Mouse (Mus musculus) small intestine, adult 2 months (tissue): ENCODE results near the gene Aldh6a1. TPM values are rescaled to one million over a fixed set of nuclear protein-coding genes. Genes with fewer than 3 reads are reported as not detected.
A peak's percentile ranks its signal among the peaks of the same experiment; 100 is the strongest.

ENCODE experiments used
- H3K27ac ChIP-seq: fragments of 200-500 bp; 2 replicates; pipeline ENCODE4 v1.5.1; 2012; ENCODE audit warnings: low read depth, low read length, control low read depth, inconsistent platforms; ENCODE audit not compliant: insufficient read depth
- H3K27me3 ChIP-seq: fragments of 200-500 bp; 2 replicates; pipeline ENCODE4 v1.6.1; 2012; ENCODE audit warnings: mild to moderate bottlenecking, moderate library complexity, low read length, inconsistent platforms; ENCODE audit not compliant: control insufficient read depth, insufficient read depth
- H3K36me3 ChIP-seq: fragments of 200-500 bp; 2 replicates; pipeline ENCODE4 v1.6.1; 2012; ENCODE audit warnings: mild to moderate bottlenecking, low read length, control low read depth, inconsistent platforms; ENCODE audit not compliant: control insufficient read depth, insufficient read depth
- H3K4me1 ChIP-seq: fragments of 200-500 bp; 2 replicates; pipeline ENCODE4 v1.6.1; 2012; ENCODE audit warnings: low read length, inconsistent platforms, mixed read lengths; ENCODE audit not compliant: control insufficient read depth, insufficient read depth, insufficient read length
- H3K4me3 ChIP-seq: fragments of 200-500 bp; 2 replicates; pipeline ENCODE4 v1.5.1; 2012; ENCODE audit warnings: low read depth, mild to moderate bottlenecking, control low read depth, inconsistent platforms, low read length, moderate library complexity
- CTCF ChIP-seq: fragments of 200-500 bp; IDR thresholded peaks from 2 replicates; pipeline ENCODE4 v1.5.1; 2012; ENCODE audit warnings: low read depth, mild to moderate bottlenecking, control low read depth, inconsistent platforms, low read length, moderate library complexity, mixed read lengths; ENCODE audit not compliant: insufficient replicate concordance, insufficient read length; ENCODE audit errors: extremely low read depth
- POLR2A ChIP-seq: fragments of 200-500 bp; IDR thresholded peaks from 2 replicates; pipeline ENCODE4 v1.6.1; 2012; ENCODE audit warnings: low read depth, mild to moderate bottlenecking, control low read depth, inconsistent platforms, low read length, moderate library complexity
- WGBS: fragments of 180-500 bp; shearing (Covaris S2); methylation state at CpG from one replicate; pipeline ENCODE4 v1.1.7; 2018; 5-methylcytosine and 5-hydroxymethylcytosine counted together
- polyA plus RNA-seq: library from polyadenylated mRNA; depleted of rRNA; stranded (reverse); fragments of >200 nt; gene quantifications from 2 replicates; pipeline ENCODE4 v1.2.3, GENCODE M21; 2012

Aldh6a1 gene
- polyA plus RNA-seq, 1 experiment, result 1.5 TPM

DNA sequence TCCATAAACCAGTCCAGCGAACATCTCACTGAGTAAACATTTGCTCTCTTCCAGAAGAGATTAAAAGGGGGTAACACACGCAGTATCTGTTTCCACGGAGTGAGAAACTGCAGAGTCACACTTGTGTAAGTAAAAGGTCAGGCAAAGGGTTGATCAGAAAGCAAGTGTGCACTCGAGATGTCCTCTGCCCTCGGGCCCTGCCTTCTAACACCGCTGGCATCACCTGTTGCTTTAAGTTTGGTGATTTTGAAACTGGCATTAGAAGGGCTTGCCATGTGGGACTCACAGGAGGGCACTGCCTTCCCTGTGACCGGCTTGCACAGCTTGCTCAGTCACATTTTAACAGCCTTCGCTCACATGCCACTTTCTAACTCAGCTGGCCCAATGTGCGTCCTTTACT lies 51.1 kb downstream of the Aldh6a1 start:
- 27% methylated on average over 9 of the region's 9 CpGs for WGBS
- peak overlapping the region; percentile 57 for H3K4me3 ChIP-seq
- TF ChIP-seq CTCF (no peak), POLR2A (no peak; the same call in 1 of the 2 replicates)
- H3K36me3 ChIP-seq, result peaks cover 13% of the 10 kb centered on the region
- no peaks in the 10 kb centered on the region for H3K27me3 ChIP-seq
- H3K27ac ChIP-seq, result peak overlapping the region; percentile 97
- H3K4me1 ChIP-seq, result peaks cover 9% of the 10 kb centered on the region; the same call in 1 of the 2 replicates

DNA sequence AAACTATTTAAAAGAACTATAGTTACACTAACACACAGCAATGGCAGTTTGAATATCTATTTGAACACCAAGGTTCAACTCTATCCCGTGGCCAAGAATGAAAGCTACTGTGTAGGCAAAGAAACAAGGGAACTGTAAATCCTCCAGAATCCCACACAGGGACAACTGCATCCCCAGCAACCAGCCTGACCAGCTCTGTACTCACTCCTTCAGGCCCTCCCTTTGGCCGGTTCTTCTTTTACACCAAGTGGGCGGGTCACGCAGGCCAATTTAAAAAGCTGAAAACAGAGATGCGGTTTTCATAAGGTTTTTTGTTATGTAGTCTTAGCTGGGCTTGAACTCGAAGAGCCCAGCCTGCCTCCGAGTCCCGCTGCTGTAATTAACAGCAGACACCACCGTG lies 51.7 kb downstream of the Aldh6a1 start:
- Histone ChIP-seq H3K4me1 (peaks cover 9% of the 10 kb centered on the region; the same call in 1 of the 2 replicates), H3K36me3 (peaks cover 16% of the 10 kb centered on the region), H3K4me3 (peak overlapping the region; percentile 57), H3K27me3 (no peaks in the 10 kb centered on the region), H3K27ac (peak overlapping the region; percentile 97)
- no peak for TF ChIP-seq POLR2A
- no peak for TF ChIP-seq CTCF
- WGBS, result 48% methylated on average over 9 of the region's 9 CpGs

DNA sequence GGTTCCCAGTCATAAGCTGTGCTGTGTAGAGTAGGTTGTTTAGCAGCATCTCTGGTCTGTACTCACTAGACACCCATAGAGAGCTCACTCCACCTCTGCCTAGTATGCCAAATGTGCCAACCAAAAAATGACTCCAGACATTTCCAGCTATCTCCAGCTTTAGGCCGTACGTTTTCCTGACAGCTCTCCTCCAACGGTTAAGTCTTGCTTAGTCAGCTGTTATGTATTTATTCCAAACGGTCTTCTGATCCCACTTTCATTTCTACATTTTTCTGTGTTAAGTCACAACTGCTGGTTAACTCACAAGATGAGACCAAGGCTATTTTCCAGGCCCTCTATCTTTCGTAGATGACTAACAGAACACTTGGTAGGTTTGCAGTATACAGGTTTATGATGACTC lies 52.2 kb downstream of the Aldh6a1 start:
- H3K36me3 ChIP-seq, result peaks cover 19% of the 10 kb centered on the region
- H3K4me3 ChIP-seq, result no peak overlapping the region
- 76% methylated on average over 5 of the region's 5 CpGs for WGBS
- H3K27me3 ChIP-seq, result no peaks in the 10 kb centered on the region
- no peak overlapping the region for H3K27ac ChIP-seq
- H3K4me1 ChIP-seq, result peaks cover 7% of the 10 kb centered on the region; the same call in 1 of the 2 replicates
- TF ChIP-seq CTCF, result no peak
- TF ChIP-seq POLR2A, result no peak

DNA sequence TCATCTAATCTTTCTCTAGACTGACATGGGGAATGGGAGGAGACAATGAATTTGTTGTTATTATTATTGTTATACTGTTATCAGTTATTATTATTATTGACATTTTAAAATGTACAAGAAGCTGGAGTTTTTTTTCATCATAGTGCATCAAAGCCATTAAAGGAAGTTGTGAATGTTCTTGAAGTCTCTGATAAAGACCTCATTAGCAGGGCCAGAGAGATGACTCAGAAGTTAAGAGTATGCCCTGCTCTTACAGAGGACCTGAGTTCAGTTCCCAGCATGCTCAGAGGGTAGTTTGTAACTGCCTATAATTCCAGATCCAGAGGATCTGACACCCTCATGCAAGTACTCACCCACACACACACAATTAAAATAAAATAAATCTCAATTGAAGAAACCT lies 53.1 kb downstream of the Aldh6a1 start:
- H3K4me3 ChIP-seq, result no peak overlapping the region
- H3K36me3 ChIP-seq, result peaks cover 22% of the 10 kb centered on the region
- TF ChIP-seq POLR2A (no peak), CTCF (no peak)
- no peaks in the 10 kb centered on the region for H3K27me3 ChIP-seq
- peaks cover 7% of the 10 kb centered on the region; the same call in 1 of the 2 replicates for H3K4me1 ChIP-seq
- no peak overlapping the region for H3K27ac ChIP-seq

DNA sequence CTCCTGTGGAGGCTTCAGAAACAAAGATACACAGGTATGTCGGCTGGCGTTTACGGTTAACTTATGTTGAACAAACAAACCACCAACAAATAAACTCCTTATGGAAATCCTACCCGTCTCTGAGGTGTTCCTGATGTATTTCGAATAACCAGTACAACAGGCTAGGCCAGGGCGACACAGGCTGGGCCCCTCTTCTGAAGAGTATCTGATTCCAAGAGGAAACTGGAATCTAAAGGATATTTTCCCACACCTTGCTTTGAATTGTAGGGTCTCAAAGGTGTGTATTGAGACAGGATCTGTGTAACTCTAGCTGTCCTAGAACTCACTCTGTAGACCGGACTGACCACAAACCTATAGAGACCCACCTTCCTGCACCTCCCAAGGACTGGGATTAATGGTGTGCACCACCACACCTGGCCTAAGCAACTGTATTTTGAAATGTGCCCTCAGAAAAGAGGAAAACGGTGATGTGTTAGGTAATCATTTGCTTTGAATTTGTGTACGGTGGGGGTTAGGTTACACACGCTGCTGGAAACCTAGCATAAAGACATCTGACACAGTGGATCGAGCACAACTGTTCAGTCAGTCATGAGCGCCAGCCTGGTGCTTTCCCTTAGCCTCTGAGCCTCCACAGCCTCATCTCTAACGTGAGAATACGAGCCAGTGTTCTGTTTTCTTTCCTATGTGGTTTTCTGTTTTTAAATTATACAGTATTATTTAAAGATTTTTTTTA lies 53.7 kb downstream of the Aldh6a1 start:
- peaks cover 3% of the 10 kb centered on the region; the same call in 1 of the 2 replicates for H3K4me1 ChIP-seq
- peaks cover 27% of the 10 kb centered on the region for H3K36me3 ChIP-seq
- H3K27me3 ChIP-seq, result no peaks in the 10 kb centered on the region
- TF ChIP-seq POLR2A, result no peak
- no peak for TF ChIP-seq CTCF
- WGBS, result 91% methylated on average over 14 of the region's 14 CpGs
- H3K27ac ChIP-seq, result no peak overlapping the region
- H3K4me3 ChIP-seq, result no peak overlapping the region

DNA sequence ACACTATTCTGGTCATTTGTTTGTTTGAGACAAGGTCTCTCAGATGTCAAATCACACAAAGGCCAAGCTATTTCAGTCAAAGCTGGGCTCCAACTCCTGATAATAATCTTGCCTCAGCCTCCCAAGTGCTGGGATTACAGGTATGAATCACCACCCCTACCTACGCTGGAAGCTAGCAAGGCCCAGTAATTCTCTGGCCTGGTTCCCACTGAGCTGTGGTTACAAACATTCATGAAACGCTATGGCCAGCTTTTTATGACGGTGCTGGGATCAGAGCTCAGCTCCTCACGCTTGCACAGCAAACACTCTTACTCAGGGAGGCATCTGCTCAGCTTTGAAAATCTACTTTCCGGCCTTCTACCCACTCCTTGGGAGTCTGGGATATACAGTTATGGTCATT lies 57.0 kb downstream of the Aldh6a1 start:
- Histone ChIP-seq H3K27ac (no peak overlapping the region), H3K4me1 (no peaks in the 10 kb centered on the region; the same call in 1 of the 2 replicates), H3K4me3 (no peak overlapping the region), H3K27me3 (no peaks in the 10 kb centered on the region), H3K36me3 (peaks cover 37% of the 10 kb centered on the region)
- no peak for TF ChIP-seq POLR2A
- 50% methylated on average over 5 of the region's 5 CpGs for WGBS

DNA sequence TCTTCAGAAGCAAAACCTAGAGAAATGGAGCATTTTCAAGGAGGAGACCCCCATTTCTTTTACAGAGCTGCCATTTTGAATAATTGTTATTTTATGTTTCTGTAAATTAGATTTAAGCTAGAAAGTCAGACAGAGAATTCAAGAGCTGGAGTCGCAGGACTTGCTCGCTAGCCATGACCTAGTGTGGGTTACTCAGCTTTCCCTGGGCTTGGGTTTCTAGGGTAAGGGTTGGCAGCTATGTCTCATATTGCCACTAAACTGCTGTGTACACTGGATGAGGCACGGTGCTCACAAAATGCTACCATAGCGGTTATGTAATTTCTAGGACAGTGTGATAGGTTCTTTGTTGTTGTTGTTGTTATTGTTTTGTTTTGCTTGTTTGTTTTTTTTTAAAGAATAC lies 58.1 kb downstream of the Aldh6a1 start:
- no peak overlapping the region for H3K27ac ChIP-seq
- peaks cover 41% of the 10 kb centered on the region for H3K36me3 ChIP-seq
- no peaks in the 10 kb centered on the region for H3K27me3 ChIP-seq
- H3K4me3 ChIP-seq, result no peak overlapping the region
- H3K4me1 ChIP-seq, result no peaks in the 10 kb centered on the region; the same call in 1 of the 2 replicates
- TF ChIP-seq POLR2A (no peak), CTCF (no peak)
- WGBS, result 96% methylated on average over 4 of the region's 4 CpGs

DNA sequence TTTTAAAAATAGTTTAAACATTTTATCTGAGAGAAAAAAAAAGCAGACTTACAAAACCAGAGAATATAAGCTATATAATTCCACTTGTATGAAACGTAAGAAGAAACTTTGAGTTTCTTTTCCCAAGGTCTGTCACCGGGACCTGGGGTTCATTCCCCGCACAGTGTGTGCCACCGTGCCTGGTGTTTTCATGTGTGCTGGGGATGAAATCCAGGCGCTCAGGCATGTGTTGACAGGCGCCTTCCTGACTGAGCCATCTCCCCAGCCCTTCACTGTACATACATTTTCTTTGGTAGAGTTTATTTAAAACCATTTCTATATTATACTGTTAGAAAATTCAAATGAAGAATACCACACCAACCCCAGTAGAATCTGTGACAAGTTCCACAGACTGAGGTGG lies 60.5 kb downstream of the Aldh6a1 start:
- peaks cover 52% of the 10 kb centered on the region for H3K36me3 ChIP-seq
- H3K27me3 ChIP-seq, result no peaks in the 10 kb centered on the region
- H3K4me3 ChIP-seq, result no peak overlapping the region
- 92% methylated on average over 6 of the region's 6 CpGs for WGBS
- H3K4me1 ChIP-seq, result no peaks in the 10 kb centered on the region; the same call in 1 of the 2 replicates
- TF ChIP-seq CTCF, result no peak
- no peak for TF ChIP-seq POLR2A
- H3K27ac ChIP-seq, result no peak overlapping the region
